Mouse (Mus musculus) kidney, embryonic 14.5 days (tissue): ENCODE data around the gene Nsd1. TPM values are rescaled to one million over a fixed set of nuclear protein-coding genes. Genes with fewer than 3 reads are reported as not detected.

Experiments
- ATAC-seq: fragments of 200-750 bp; cut with Nextera tagmentation; 2 replicates; pipeline ENCODE4 v1.8.0; 2017; ENCODE audit warnings: moderate number of reproducible peaks, mild to moderate bottlenecking, moderate TSS enrichment, moderate library complexity; ENCODE audit not compliant: low FRiP score, low TSS enrichment
- H3K27ac ChIP-seq: fragments of 300-500 bp; sonication (generic); 2 replicates; pipeline ENCODE4 v1.5.1; 2014; ENCODE audit warnings: low read depth, mild to moderate bottlenecking, low read length, moderate library complexity, mixed read lengths
- H3K27me3 ChIP-seq: fragments of 300-500 bp; sonication (generic); 2 replicates; pipeline ENCODE4 v1.6.1; 2014; ENCODE audit warnings: mild to moderate bottlenecking, low read length; ENCODE audit not compliant: control insufficient read depth, insufficient read depth
- H3K36me3 ChIP-seq: fragments of 300-500 bp; sonication (generic); 2 replicates; pipeline ENCODE4 v1.6.1; 2014; ENCODE audit warnings: low read length, mixed read lengths; ENCODE audit not compliant: control insufficient read depth, insufficient read depth
- H3K4me1 ChIP-seq: fragments of 300-500 bp; sonication (generic); 2 replicates; pipeline ENCODE4 v1.6.1; 2014; ENCODE audit warnings: low read length, mixed read lengths; ENCODE audit not compliant: control insufficient read depth, insufficient read depth
- H3K4me2 ChIP-seq: fragments of 300-500 bp; sonication (generic); replicated peaks from 2 replicates; pipeline ENCODE4 v1.6.1; 2014; ENCODE audit warnings: low read depth, mild to moderate bottlenecking, low read length
- H3K4me3 ChIP-seq: fragments of 300-500 bp; sonication (generic); 2 replicates; pipeline ENCODE4 v1.5.1; 2014; ENCODE audit warnings: mild to moderate bottlenecking, low read length
- H3K9ac ChIP-seq: fragments of 300-500 bp; sonication (generic); 2 replicates; pipeline ENCODE4 v1.6.1; 2014; ENCODE audit warnings: low read depth, mild to moderate bottlenecking, low read length, moderate library complexity
- H3K9me3 ChIP-seq: fragments of 300-500 bp; sonication (generic); 2 replicates; pipeline ENCODE4 v1.6.1; 2016; ENCODE audit warnings: low read length; ENCODE audit not compliant: control insufficient read depth
- WGBS: fragments of 180-500 bp; shearing (Covaris S2); extraction: QIAGEN DNeasy Blood & Tissue Kit; methylation state at CpG from one replicate; pipeline ENCODE4 v1.1.7; 2014; 5-methylcytosine and 5-hydroxymethylcytosine counted together
- polyA plus RNA-seq: library from polyadenylated mRNA; unstranded; fragments of >200 nt; fragmentation: Nextera tagmentation; extraction: Ambion mirVana; gene quantifications from 2 replicates; pipeline ENCODE4 v1.2.1, GENCODE M21; 2014

The Nsd1 gene
- polyA plus RNA-seq, result 71.2 and 93.6 TPM in 2 replicates

DNA sequence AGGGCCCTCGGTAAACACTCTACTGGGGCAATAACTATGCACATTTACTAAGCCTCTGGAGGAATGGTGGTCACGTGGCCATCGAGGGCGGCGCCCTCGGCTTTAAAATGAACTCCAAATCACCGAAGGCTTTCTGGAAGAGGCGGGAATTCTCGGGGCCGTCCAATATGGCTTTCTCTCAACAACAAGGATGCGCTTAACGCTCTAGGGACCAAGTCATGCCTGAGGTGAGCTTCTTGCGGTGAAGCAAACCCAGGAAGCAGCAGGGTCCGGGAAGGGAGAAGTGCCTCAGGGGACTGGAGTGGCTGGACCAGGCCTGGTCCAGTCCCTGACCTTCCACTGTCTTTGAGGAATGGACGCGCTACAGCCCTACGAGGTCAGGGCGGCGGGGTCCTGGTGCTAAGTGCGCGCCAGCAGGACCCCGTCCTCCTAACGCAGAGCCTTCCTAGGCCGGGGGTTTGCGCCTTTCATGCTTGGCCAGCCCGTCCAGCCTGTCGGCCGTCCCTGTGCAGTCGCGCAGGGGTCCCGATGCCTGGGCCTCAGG, at the start of gene Nsd1:
TSS of gene Nsd1 (plus strand) at position 134 of the 544 bp plus-strand sequence.
- Histone ChIP-seq H3K4me1 (peaks cover 25% of the 10 kb centered on the region), H3K27me3 (no peaks in the 10 kb centered on the region), H3K9ac (peak within 1 kb of the TSS; percentile 97), H3K9me3 (no peaks in the 10 kb centered on the region), H3K27ac (peak within 1 kb of the TSS; percentile 99), H3K4me3 (peak within 1 kb of the TSS; percentile 88), H3K4me2 (peak within 1 kb of the TSS; percentile 67), H3K36me3 (peaks cover 15% of the 10 kb centered on the region)
- WGBS, result 23% methylated on average over 31 of the region's 31 CpGs
- peak; percentile 20 for ATAC-seq

DNA sequence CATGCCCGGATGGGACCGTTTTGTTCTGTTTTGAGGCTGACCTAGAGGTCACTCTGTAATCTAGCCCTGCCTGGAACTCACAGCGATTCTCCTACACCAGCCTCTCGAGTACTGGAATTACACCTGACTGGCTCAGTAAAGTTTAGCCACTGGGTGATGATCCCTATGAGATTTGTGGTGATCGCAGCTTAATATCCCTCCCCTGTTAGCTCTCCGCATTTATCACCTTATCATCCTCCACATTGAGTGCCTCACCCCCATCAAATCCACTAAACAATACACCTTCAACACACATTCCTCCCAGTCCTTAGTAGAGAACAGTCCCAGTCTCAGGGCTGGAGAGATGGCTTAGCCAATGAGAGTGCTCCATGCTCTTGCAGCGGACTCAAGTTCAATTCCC, 47.2 kb upstream of the Nsd1 start:
- Histone ChIP-seq H3K27ac (no peak overlapping the region), H3K36me3 (peaks cover 7% of the 10 kb centered on the region; the same call in 1 of the 2 replicates), H3K4me2 (no peak overlapping the region), H3K27me3 (no peaks in the 10 kb centered on the region), H3K4me3 (no peak overlapping the region), H3K9ac (no peak overlapping the region), H3K4me1 (no peaks in the 10 kb centered on the region), H3K9me3 (no peaks in the 10 kb centered on the region)
- WGBS, result 49% methylated on average over 7 of the region's 7 CpGs
- ATAC-seq, result no peak

DNA sequence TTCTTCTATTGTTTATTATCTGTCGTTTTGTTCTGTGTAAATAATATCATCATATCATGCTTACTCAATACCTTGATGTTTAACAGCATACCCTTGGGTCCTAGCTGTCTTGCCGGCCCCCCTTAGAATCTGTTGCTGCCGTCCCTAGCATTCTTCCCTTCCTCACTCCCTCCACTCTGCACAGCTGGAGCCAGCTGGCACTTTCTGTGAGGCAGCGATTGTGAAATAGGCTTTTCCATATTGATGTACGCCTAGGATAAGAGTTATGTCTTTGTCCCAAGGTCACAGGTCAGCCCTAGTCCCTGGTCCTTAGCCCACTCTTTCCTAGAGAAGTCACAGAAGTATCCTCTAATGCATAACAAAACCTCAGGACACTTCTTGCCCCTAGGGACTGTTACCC, 46.0 kb upstream of the Nsd1 start:
- no peak overlapping the region for H3K4me2 ChIP-seq
- 61% methylated on average over 5 of the region's 5 CpGs for WGBS
- no peak overlapping the region for H3K27ac ChIP-seq
- no peak overlapping the region for H3K9ac ChIP-seq
- H3K36me3 ChIP-seq, result peaks cover 7% of the 10 kb centered on the region; the same call in 1 of the 2 replicates
- peaks cover 2% of the 10 kb centered on the region; the same call in 1 of the 2 replicates for H3K4me1 ChIP-seq
- no peaks in the 10 kb centered on the region for H3K9me3 ChIP-seq
- no peak for ATAC-seq
- no peak overlapping the region for H3K4me3 ChIP-seq
- H3K27me3 ChIP-seq, result no peaks in the 10 kb centered on the region

DNA sequence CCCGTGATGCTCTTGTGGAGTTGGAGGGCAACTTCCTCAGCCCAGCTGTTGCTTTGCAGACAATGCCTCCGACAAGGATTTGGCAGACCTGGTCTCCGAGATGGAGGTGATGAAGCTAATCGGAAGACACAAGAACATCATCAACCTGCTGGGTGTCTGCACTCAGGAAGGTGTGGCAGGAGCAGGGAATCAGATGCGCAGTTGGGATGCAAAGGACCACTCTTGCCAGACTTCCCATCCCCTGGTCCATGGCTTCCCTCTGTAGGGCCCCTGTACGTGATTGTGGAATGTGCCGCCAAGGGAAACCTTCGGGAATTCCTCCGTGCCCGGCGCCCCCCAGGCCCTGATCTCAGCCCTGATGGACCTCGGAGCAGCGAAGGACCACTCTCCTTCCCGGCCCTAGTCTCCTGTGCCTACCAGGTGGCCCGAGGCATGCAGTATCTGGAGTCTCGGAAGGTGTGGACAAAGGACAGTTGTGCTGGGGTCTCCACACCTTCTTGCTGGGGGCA, 43.7 kb upstream of the Nsd1 start:
- Histone ChIP-seq H3K4me2 (no peak overlapping the region), H3K27ac (no peak overlapping the region), H3K9me3 (no peaks in the 10 kb centered on the region), H3K4me3 (no peak overlapping the region), H3K36me3 (peaks cover 4% of the 10 kb centered on the region; the same call in 1 of the 2 replicates), H3K4me1 (peaks cover 12% of the 10 kb centered on the region), H3K27me3 (no peaks in the 10 kb centered on the region), H3K9ac (no peak overlapping the region)
- ATAC-seq, result no peak
- 94% methylated on average over 16 of the region's 16 CpGs for WGBS

DNA sequence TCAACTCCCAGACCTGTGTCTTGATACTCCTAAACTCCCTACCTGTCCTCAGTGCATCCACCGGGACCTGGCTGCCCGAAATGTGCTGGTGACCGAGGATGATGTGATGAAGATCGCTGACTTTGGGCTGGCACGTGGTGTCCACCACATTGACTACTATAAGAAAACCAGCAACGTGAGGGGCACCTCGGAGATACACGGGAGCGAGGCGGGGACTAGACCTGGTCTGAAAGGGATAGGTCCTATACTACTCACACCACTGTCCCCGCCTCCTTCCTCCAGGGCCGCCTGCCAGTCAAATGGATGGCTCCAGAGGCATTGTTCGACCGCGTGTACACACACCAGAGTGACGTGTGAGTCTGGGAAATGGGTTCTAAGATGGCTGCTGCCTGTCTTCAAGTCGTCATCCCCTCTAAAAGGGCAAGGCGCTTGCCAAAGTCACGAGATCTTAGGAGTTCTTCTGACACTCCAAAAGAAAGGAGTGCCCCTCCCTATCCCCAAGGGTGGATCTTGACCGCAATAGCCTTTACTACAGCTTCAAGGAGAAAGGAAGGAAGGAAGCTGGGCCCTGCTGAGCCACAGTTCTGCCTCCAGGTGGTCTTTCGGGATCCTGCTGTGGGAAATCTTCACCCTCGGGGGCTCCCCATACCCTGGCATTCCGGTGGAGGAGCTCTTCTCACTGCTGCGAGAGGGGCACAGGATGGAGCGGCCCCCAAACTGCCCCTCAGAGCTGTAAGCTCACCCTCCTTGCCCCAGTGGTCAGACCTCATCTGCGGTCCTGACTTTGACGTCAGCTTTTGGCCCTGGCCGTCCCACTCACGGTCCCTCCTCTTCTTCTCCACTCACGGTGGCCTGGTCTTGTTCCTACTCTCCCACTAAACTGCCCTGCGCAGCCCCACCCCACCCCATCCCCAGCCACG, 42.5 kb upstream of the Nsd1 start:
- H3K4me1 ChIP-seq, result peaks cover 18% of the 10 kb centered on the region
- no peaks in the 10 kb centered on the region for H3K9me3 ChIP-seq
- 88% methylated on average over 32 of the region's 32 CpGs for WGBS
- H3K27ac ChIP-seq, result no peak overlapping the region
- no peak overlapping the region for H3K9ac ChIP-seq
- H3K4me3 ChIP-seq, result no peak overlapping the region
- no peak overlapping the region for H3K4me2 ChIP-seq
- no peaks in the 10 kb centered on the region for H3K27me3 ChIP-seq
- ATAC-seq, result no peak
- no peaks in the 10 kb centered on the region; the same call in 1 of the 2 replicates for H3K36me3 ChIP-seq

DNA sequence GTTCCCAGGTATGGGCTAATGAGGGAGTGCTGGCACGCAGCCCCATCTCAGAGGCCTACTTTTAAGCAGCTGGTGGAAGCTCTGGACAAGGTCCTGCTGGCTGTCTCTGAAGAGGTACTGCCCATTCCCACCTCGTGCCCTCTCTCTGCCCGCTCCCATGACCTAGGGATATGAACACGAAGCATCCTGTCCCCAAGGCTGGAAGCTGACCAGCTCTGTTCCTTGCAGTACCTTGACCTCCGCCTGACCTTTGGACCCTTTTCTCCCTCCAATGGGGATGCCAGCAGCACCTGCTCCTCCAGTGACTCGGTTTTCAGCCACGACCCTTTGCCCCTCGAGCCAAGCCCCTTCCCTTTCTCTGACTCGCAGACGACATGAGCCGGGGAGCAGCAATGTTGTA, 41.8 kb upstream of the Nsd1 start:
- peaks cover 21% of the 10 kb centered on the region for H3K4me1 ChIP-seq
- H3K9me3 ChIP-seq, result no peaks in the 10 kb centered on the region
- no peaks in the 10 kb centered on the region; the same call in 1 of the 2 replicates for H3K36me3 ChIP-seq
- no peak overlapping the region for H3K9ac ChIP-seq
- H3K4me3 ChIP-seq, result no peak overlapping the region
- no peak overlapping the region for H3K4me2 ChIP-seq
- no peaks in the 10 kb centered on the region for H3K27me3 ChIP-seq
- 65% methylated on average over 11 of the region's 11 CpGs for WGBS
- ATAC-seq, result no peak
- no peak overlapping the region for H3K27ac ChIP-seq

DNA sequence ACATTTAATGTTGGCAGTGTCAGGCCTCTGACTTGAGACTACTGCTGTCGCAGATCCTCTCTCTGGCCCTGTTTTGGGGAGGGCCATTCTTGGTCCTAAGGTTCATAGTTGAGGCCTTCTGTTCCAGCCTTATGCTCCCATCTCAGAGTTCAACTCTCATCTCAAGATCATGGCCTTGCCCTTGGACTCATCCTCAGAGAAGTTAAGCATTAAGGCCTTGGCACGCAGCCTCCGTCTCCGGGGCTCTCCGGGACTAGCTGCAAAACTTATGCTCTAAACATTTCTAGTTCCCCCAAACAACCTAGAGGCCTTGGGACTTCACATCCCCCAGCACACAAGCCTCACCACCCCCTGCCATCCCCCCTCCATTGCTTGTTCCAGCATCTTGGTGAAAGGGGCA, 41.3 kb upstream of the Nsd1 start:
- no peak for ATAC-seq

DNA sequence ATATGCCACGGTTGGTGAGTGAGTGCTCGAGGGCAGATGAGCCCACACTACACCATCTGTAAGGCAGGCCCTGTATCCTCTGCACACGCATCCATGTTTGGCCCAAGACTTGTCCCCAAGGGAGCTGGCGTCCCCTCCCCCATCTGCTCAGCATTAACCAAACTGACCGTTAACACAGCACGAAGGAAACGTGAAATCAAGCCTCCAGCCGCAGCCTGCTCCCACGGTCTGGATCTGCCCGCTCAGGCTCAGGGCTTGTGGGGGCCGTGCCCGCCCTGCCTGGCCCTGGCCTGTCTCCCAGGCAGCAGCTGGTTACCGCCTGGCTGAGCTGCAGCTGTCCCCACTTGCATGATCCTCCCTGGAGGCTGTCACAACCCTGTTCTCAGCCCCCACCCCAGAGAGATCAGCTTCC, 40.6 kb upstream of the Nsd1 start:
- Histone ChIP-seq H3K9ac (no peak overlapping the region), H3K4me1 (peaks cover 21% of the 10 kb centered on the region), H3K4me2 (0 out of 2 replicates have a peak overlapping the region, but pooled peaks have one; percentile 5), H3K9me3 (no peaks in the 10 kb centered on the region), H3K27ac (peak overlapping the region; percentile 69), H3K27me3 (no peaks in the 10 kb centered on the region), H3K36me3 (no peaks in the 10 kb centered on the region; the same call in 1 of the 2 replicates), H3K4me3 (no peak overlapping the region)
- peak; percentile 94 for ATAC-seq
- 42% methylated on average over 13 of the region's 13 CpGs for WGBS

More for the DNA sequence above, 41.3 kb upstream of the Nsd1 start:
- 88% methylated on average over 5 of the region's 5 CpGs for WGBS
- Histone ChIP-seq H3K27me3 (no peaks in the 10 kb centered on the region), H3K27ac (peak overlapping the region; percentile 69; the same call in 1 of the 2 replicates), H3K4me3 (no peak overlapping the region), H3K9me3 (no peaks in the 10 kb centered on the region), H3K4me2 (no peak overlapping the region), H3K36me3 (no peaks in the 10 kb centered on the region; the same call in 1 of the 2 replicates), H3K9ac (no peak overlapping the region), H3K4me1 (peaks cover 21% of the 10 kb centered on the region)
